Mouse (Mus musculus) MEL (cell line): Measurements from ENCODE around the gene Megf9.

Experiments used
- CHD2 ChIP-seq: IDR thresholded peaks from 2 replicates; pipeline ENCODE4 v1.6.1; 2011; ENCODE audit warnings: low read length, improper control_type of control experiment
- CTCF ChIP-seq, 3 experiments: IDR thresholded peaks in 2 of 3; conservative IDR thresholded peaks in 1 of 3; 2 replicates each; pipeline ENCODE4 v1.5.1; 2011 to 2012; ENCODE audit warnings: low read length in 3 of 3, low read depth in 2 of 3, mild to moderate bottlenecking in 2 of 3, improper control_type of control experiment in 1 of 3, inconsistent platforms in 1 of 3, mixed read lengths in 1 of 3, moderate library complexity in 1 of 3; ENCODE audit not compliant: control insufficient read depth in 1 of 3, insufficient read depth in 1 of 3, poor library complexity in 1 of 3, severe bottlenecking in 1 of 3
- HCFC1 ChIP-seq: IDR thresholded peaks from 2 replicates; pipeline ENCODE4 v1.6.1; 2012; ENCODE audit warnings: low read depth, mild to moderate bottlenecking, inconsistent platforms, low read length, improper control_type of control experiment, moderate library complexity
- MEF2A ChIP-seq: IDR thresholded peaks from 2 replicates; pipeline ENCODE4 v1.6.1; 2014; ENCODE audit warnings: low read depth, mild to moderate bottlenecking, inconsistent platforms, low read length, improper control_type of control experiment; ENCODE audit not compliant: poor library complexity, insufficient replicate concordance, severe bottlenecking; ENCODE audit errors: extremely low read depth
- MYC ChIP-seq: IDR thresholded peaks from 2 replicates; pipeline ENCODE4 v1.6.1; 2011; ENCODE audit warnings: low read depth, mild to moderate bottlenecking, low read length, improper control_type of control experiment, moderate library complexity
- POLR2A ChIP-seq, 2 experiments: IDR thresholded peaks; 2 replicates each; pipeline ENCODE4 v1.6.1; 2011 to 2012; ENCODE audit warnings: low read length in 2 of 2, mild to moderate bottlenecking in 2 of 2, control low read depth in 1 of 2, improper control_type of control experiment in 1 of 2, low read depth in 1 of 2, moderate library complexity in 1 of 2; ENCODE audit not compliant: control insufficient read depth in 1 of 2, insufficient read depth in 1 of 2, poor library complexity in 1 of 2
- TAL1 ChIP-seq: IDR thresholded peaks from 2 replicates; pipeline ENCODE4 v1.6.1; 2012; ENCODE audit warnings: mild to moderate bottlenecking, inconsistent platforms, low read length, moderate library complexity, mixed read lengths
- USF1 ChIP-seq: IDR thresholded peaks from 2 replicates; pipeline ENCODE4 v1.6.1; 2014; ENCODE audit warnings: low read depth, mild to moderate bottlenecking, inconsistent platforms, low read length, improper control_type of control experiment, moderate library complexity

GRCm38 (mm10) chr4:70471398-70471797 lies 63.4 kb downstream of the Megf9 start:
- TF ChIP-seq MYC (no peak), MEF2A (no peak), CHD2 (no peak), TAL1 (no peak), POLR2A (IDR thresholded peaks at IDR 0.05; ENCODE audit: control insufficient read depth in 1 of 2, insufficient read depth in 1 of 2, low read depth in 1 of 2, low read length in 2 of 2, poor library complexity in 1 of 2) (no peak), USF1 (no peak), CTCF (IDR thresholded peaks at IDR 0.05 in 2 of 3, conservative IDR thresholded peaks at IDR 0.05 in 1 of 3; ENCODE audit: control insufficient read depth in 1 of 3, insufficient read depth in 1 of 3, low read depth in 2 of 3, low read length in 3 of 3, poor library complexity in 1 of 3, severe bottlenecking in 1 of 3) (no peak), HCFC1 (no peak)
